Mouse (Mus musculus) stomach, embryonic 14.5 days (tissue): ENCODE measurements around the gene Dnah1. TPM values are rescaled to one million over a fixed set of nuclear protein-coding genes. Genes with fewer than 3 reads are reported as not detected.

Source experiments
- ATAC-seq: fragments of 200-750 bp; cut with Nextera tagmentation; 2 replicates; pipeline ENCODE4 v1.8.0; 2017; ENCODE audit warnings: low read depth, moderate TSS enrichment; ENCODE audit not compliant: insufficient number of reproducible peaks, insufficient read depth, low FRiP score
- H3K27ac ChIP-seq: fragments of 300-500 bp; sonication (generic); 2 replicates; pipeline ENCODE4 v1.5.1; 2014; ENCODE audit warnings: mild to moderate bottlenecking, low read length, moderate library complexity, mixed read lengths
- H3K27me3 ChIP-seq: fragments of 300-500 bp; sonication (generic); 2 replicates; pipeline ENCODE4 v1.6.1; 2014; ENCODE audit warnings: low read length, control low read depth, mixed read lengths; ENCODE audit not compliant: control insufficient read depth, insufficient read depth
- H3K36me3 ChIP-seq: fragments of 300-500 bp; sonication (generic); 2 replicates; pipeline ENCODE4 v1.6.1; 2014; ENCODE audit warnings: mild to moderate bottlenecking, control low read depth, low read length, moderate library complexity, mixed read lengths; ENCODE audit not compliant: control insufficient read depth, insufficient read depth
- H3K4me1 ChIP-seq: fragments of 300-500 bp; sonication (generic); 2 replicates; pipeline ENCODE4 v1.6.1; 2014; ENCODE audit warnings: low read length, control low read depth, mixed read lengths; ENCODE audit not compliant: control insufficient read depth, insufficient read depth
- H3K4me2 ChIP-seq: fragments of 300-500 bp; sonication (generic); replicated peaks from 2 replicates; pipeline ENCODE4 v1.6.1; 2014; ENCODE audit warnings: low read depth, low read length, control low read depth
- H3K4me3 ChIP-seq: fragments of 300-500 bp; sonication (generic); 2 replicates; pipeline ENCODE4 v1.5.1; 2014; ENCODE audit warnings: low read depth, low read length, control low read depth
- H3K9ac ChIP-seq: fragments of 300-500 bp; sonication (generic); replicated peaks from 2 replicates; pipeline ENCODE4 v1.6.1; 2014; ENCODE audit warnings: low read depth, mild to moderate bottlenecking, control low read depth, low read length, moderate library complexity, mixed read lengths
- H3K9me3 ChIP-seq: fragments of 300-500 bp; sonication (generic); 2 replicates; pipeline ENCODE4 v1.6.1; 2016; ENCODE audit warnings: low read depth, low read length, control low read depth; ENCODE audit not compliant: control insufficient read depth
- WGBS: fragments of 180-500 bp; shearing (Covaris S2); extraction: QIAGEN DNeasy Blood & Tissue Kit; methylation state at CpG from one replicate; pipeline ENCODE4 v1.1.7; 2014; 5-methylcytosine and 5-hydroxymethylcytosine counted together
- polyA plus RNA-seq: library from polyadenylated mRNA; unstranded; fragments of >200 nt; fragmentation: Nextera tagmentation; extraction: Ambion mirVana; gene quantifications from 2 replicates; pipeline ENCODE4 v1.2.1, GENCODE M21; 2014

Gene Dnah1
- polyA plus RNA-seq, 1 experiment from 2014 or later = 10.2 TPM

GRCm38 (mm10) chr14:31337947-31338346 lies 14.3 kb upstream of the Dnah1 start:
- no peaks in the 10 kb centered on the region for H3K9me3 ChIP-seq
- no peak for ATAC-seq
- no peak overlapping the region for H3K9ac ChIP-seq
- no peak overlapping the region for H3K27ac ChIP-seq
- peaks cover 3% of the 10 kb centered on the region; the same call in 1 of the 2 replicates for H3K36me3 ChIP-seq
- peak overlapping the region; percentile 83; the same call in 1 of the 2 replicates for H3K4me3 ChIP-seq
- peaks cover 4% of the 10 kb centered on the region for H3K4me1 ChIP-seq
- peak overlapping the region; percentile 48; the same call in 1 of the 2 replicates for H3K4me2 ChIP-seq
- H3K27me3 ChIP-seq = no peaks in the 10 kb centered on the region

DNA sequence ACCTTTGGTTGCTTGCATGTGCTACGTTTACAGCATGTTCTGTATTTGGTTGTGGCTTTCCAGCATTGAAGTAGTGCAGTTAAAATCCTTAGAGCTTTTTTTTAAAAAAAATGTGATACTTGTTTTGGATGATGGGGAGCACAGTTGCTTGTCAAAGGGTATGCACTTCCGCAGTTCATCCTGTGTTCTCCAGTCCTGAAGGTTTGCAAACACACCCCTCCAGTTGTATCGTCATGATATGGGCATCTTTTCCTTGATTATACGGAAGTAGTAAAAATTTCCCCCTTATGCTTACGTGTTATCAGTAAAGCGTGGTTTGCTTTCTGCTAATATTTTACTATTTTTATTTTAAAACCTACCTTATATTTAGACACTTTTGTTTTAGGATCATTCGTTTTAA lies 13.7 kb upstream of the Dnah1 start:
- Histone ChIP-seq H3K9ac (peak overlapping the region; percentile 92), H3K27ac (no peak overlapping the region), H3K4me1 (peaks cover 4% of the 10 kb centered on the region), H3K4me2 (peak overlapping the region; percentile 48), H3K36me3 (peaks cover 3% of the 10 kb centered on the region; the same call in 1 of the 2 replicates), H3K27me3 (no peaks in the 10 kb centered on the region), H3K4me3 (peak overlapping the region; percentile 83), H3K9me3 (no peaks in the 10 kb centered on the region)
- no peak for ATAC-seq
- WGBS = 42% methylated on average over 7 of the region's 7 CpGs

- H3K9me3 ChIP-seq = no peaks in the 10 kb centered on the region
- no peaks in the 10 kb centered on the region for H3K27me3 ChIP-seq
- peak within 1 kb of the TSS; percentile 92 for H3K9ac ChIP-seq
- H3K27ac ChIP-seq = peak within 1 kb of the TSS; percentile 96
- ATAC-seq = peak; percentile 97
- under 1% methylated on average over 69 of the region's 78 CpGs for WGBS
- H3K4me2 ChIP-seq = peak within 1 kb of the TSS; percentile 48
- peaks cover 3% of the 10 kb centered on the region; the same call in 1 of the 2 replicates for H3K36me3 ChIP-seq
- peak within 1 kb of the TSS; percentile 83 for H3K4me3 ChIP-seq
- peaks cover 4% of the 10 kb centered on the region for H3K4me1 ChIP-seq
These were observed 12.9 kb upstream of the Dnah1 start, which contains the start of gene Capn7 for GRCm38 (mm10) chr14:31336369-31337155. Capn7 (plus strand) TSS chr14:31336638.

DNA sequence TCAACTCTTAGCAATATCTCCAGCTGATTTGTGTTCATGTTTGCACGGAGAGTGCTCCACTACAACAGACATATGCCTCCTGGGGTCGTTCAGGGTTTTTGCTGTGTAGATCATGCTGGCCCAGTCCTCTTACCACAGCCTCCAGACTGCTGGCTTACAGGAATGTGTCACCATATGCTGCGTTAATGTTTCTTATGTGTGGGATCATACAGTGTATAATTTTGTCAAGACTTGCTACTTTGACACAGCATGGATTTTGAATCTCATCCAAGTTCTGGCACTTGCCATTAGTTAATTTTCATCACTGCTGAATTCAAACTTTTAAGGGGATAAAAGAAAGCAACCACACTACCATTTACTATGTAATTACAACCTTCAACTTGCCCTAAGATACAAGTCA lies 12.1 kb upstream of the Dnah1 start:
- no peaks in the 10 kb centered on the region for H3K9me3 ChIP-seq
- WGBS = 48% methylated on average over 3 of the region's 3 CpGs
- H3K27ac ChIP-seq = no peak overlapping the region
- ATAC-seq = no peak
- no peak overlapping the region for H3K9ac ChIP-seq
- peak overlapping the region; percentile 21 for H3K4me2 ChIP-seq
- H3K27me3 ChIP-seq = no peaks in the 10 kb centered on the region
- peak overlapping the region; percentile 83 for H3K4me3 ChIP-seq
- peaks cover 4% of the 10 kb centered on the region for H3K4me1 ChIP-seq
- peaks cover 3% of the 10 kb centered on the region; the same call in 1 of the 2 replicates for H3K36me3 ChIP-seq

DNA sequence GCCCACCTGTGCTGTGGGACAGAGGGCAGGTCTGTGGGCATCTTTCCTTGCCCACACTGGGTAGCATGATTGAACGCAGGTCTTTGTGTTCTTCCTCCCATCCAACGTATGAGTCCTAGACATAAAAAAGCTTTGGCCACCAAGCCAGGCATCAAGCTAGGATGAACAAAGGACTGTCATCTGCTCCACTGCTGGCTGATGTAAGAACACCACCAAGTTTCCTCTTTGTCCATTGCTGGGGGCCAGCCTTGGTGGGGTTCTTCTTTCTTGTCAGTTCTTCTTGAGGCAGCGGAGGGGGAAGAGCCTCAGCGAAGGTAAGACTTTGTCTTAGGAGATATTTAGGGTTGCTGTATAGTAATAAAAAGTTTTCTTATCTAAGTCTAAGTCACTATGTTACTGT lies 7.3 kb upstream of the Dnah1 start:
- Histone ChIP-seq H3K9me3 (no peaks in the 10 kb centered on the region), H3K4me2 (no peak overlapping the region), H3K9ac (no peak overlapping the region), H3K4me1 (no peaks in the 10 kb centered on the region), H3K27ac (no peak overlapping the region), H3K36me3 (no peaks in the 10 kb centered on the region), H3K4me3 (no peak overlapping the region), H3K27me3 (no peaks in the 10 kb centered on the region)
- WGBS = 83% methylated on average over 4 of the region's 4 CpGs
- ATAC-seq = no peak

- H3K27me3 ChIP-seq = no peaks in the 10 kb centered on the region
- no peak overlapping the region for H3K27ac ChIP-seq
- H3K4me1 ChIP-seq = no peaks in the 10 kb centered on the region
- no peak for ATAC-seq
- H3K4me2 ChIP-seq = no peak overlapping the region
- H3K36me3 ChIP-seq = no peaks in the 10 kb centered on the region
- H3K4me3 ChIP-seq = no peak overlapping the region
- H3K9me3 ChIP-seq = no peaks in the 10 kb centered on the region
- H3K9ac ChIP-seq = no peak overlapping the region
- WGBS = 50% methylated on average over 2 of the region's 2 CpGs
These were observed 6.0 kb upstream of the Dnah1 start for GRCm38 (mm10) chr14:31329741-31330140.

DNA sequence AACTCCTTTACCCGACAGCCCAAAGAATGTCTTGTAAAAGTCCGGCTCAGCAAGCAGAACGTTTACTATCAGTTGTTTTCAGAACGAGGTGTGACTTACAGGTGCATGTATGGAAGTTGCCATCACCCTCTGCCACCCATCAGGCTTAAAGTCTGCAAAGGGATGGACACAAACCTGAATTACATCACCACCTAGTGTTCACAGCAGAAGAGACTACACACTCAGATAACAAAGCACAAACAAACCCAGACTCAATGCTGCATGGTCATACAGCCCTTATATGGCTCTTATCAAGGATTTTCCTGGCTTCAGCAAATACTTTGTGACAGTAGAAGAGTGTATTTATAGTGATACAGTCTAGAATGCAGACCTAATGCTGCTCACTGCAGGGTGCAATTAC lies 4.0 kb upstream of the Dnah1 start:
- Histone ChIP-seq H3K27me3 (no peaks in the 10 kb centered on the region), H3K36me3 (no peaks in the 10 kb centered on the region), H3K27ac (no peak overlapping the region), H3K9ac (no peak overlapping the region), H3K4me2 (no peak overlapping the region), H3K9me3 (no peaks in the 10 kb centered on the region), H3K4me1 (no peaks in the 10 kb centered on the region), H3K4me3 (no peak overlapping the region)
- WGBS = 76% methylated on average over 4 of the region's 4 CpGs
- no peak for ATAC-seq

DNA sequence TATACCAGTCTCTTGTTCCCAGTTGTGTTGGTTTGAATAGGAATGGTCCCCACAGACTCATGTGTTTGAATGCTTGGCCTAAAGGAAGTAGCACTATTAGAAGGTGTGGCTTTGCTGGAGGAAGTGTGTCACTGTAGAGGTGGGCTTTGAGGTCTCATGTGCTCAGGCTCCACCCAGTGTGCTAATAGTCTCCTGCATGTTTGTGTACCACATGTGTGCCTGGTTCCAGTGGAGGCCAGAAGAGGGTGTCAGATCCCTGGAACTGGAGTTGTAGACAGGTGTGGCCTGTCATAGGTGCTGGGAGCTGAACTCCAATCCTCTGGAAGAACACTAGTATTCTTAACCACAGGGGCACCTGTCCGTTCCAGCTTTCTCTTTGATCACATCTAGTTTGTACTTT lies 3.5 kb upstream of the Dnah1 start:
- ATAC-seq = no peak
- Histone ChIP-seq H3K36me3 (no peaks in the 10 kb centered on the region), H3K4me2 (no peak overlapping the region), H3K9me3 (no peaks in the 10 kb centered on the region), H3K4me1 (no peaks in the 10 kb centered on the region), H3K27me3 (no peaks in the 10 kb centered on the region), H3K9ac (no peak overlapping the region), H3K27ac (no peak overlapping the region), H3K4me3 (no peak overlapping the region)
- WGBS = 88% methylated on average over 1 of the region's 1 CpGs
